Mouse (Mus musculus): ENCODE results near the gene Sgsm1.

DNA sequence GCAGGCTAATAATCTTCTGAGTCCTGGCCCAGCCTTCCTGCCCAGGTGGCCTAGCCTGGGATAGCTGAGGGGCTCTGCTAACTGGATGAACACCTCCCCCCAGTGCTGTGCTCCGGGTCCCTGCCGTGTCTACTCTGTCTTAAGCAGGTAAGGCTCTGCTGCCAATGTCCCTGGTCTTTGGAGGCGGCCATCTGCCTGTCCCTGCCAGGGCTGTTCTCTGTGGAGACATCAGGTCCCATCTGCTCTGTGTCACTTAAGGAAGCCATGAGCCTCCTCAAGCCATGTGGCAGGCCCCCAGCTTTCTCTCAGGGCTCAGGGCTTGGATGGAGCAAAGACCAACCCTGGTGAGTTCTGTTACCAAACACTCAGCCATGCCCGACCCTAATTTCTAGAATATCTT, 19.5 kb downstream of the Sgsm1 start:
- no peak for TF ChIP-seq POLR2A (IDR thresholded peaks at IDR 0.05; ENCODE audit: low read depth, low read length)
- TF ChIP-seq CTCF (IDR thresholded peaks at IDR 0.05; ENCODE audit: borderline replicate concordance, insufficient read depth, low read length) = no peak
